Mouse (Mus musculus) thymus, adult 2 months (tissue): ENCODE results near the gene Tpm1. TPM values are rescaled to one million over a fixed set of nuclear protein-coding genes. Genes with fewer than 3 reads are reported as not detected.

Experiments used
- DNase-seq: peaks from one replicate; pipeline ENCODE4 v3.0.0; 2021
- H3K27ac ChIP-seq: fragments of 200-500 bp; 2 replicates; pipeline ENCODE4 v1.5.1; 2012; ENCODE audit warnings: low read length, control low read depth; ENCODE audit not compliant: control insufficient read depth, insufficient read depth
- H3K27me3 ChIP-seq: fragments of 200-500 bp; 2 replicates; pipeline ENCODE4 v1.6.1; 2012; ENCODE audit warnings: mild to moderate bottlenecking, low read length, moderate library complexity, mixed read lengths; ENCODE audit not compliant: control insufficient read depth, insufficient read depth
- H3K36me3 ChIP-seq: fragments of 200-500 bp; 2 replicates; pipeline ENCODE4 v1.6.1; 2012; ENCODE audit warnings: mild to moderate bottlenecking, low read length, moderate library complexity; ENCODE audit not compliant: control insufficient read depth, insufficient read depth
- H3K4me1 ChIP-seq: fragments of 200-500 bp; replicated peaks from 2 replicates; pipeline ENCODE4 v1.6.1; 2012; ENCODE audit warnings: low read length; ENCODE audit not compliant: control insufficient read depth, insufficient read depth
- H3K4me3 ChIP-seq: fragments of 200-500 bp; 2 replicates; pipeline ENCODE4 v1.5.1; 2012; ENCODE audit warnings: mild to moderate bottlenecking, low read length, control low read depth, moderate library complexity; ENCODE audit not compliant: control insufficient read depth, insufficient read depth
- CTCF ChIP-seq: fragments of 200-500 bp; IDR thresholded peaks from 2 replicates; pipeline ENCODE4 v1.5.1; 2012; ENCODE audit warnings: mild to moderate bottlenecking, control low read depth, low read length, moderate library complexity, borderline replicate concordance; ENCODE audit not compliant: control insufficient read depth, poor library complexity, insufficient read depth; ENCODE audit errors: extremely low read depth
- POLR2A ChIP-seq: fragments of 200-500 bp; IDR thresholded peaks from 2 replicates; pipeline ENCODE4 v1.6.1; 2012; ENCODE audit warnings: mild to moderate bottlenecking, low read length, control low read depth, moderate library complexity; ENCODE audit not compliant: control insufficient read depth, poor library complexity, insufficient read depth; ENCODE audit errors: extremely low read depth
- WGBS: fragments of 180-500 bp; shearing (Covaris S2); methylation state at CpG from one replicate; pipeline ENCODE4 v1.1.7; 2018; 5-methylcytosine and 5-hydroxymethylcytosine counted together
- polyA plus RNA-seq: library from polyadenylated mRNA; depleted of rRNA; stranded (reverse); fragments of >200 nt; gene quantifications from 2 replicates; pipeline ENCODE4 v1.2.3, GENCODE M21; 2012

Tpm1 gene
- polyA plus RNA-seq, 1 experiment = 237 TPM

GRCm38 (mm10) chr9:67043231-67044199 is 5.7 kb downstream of the Tpm1 start:
- Histone ChIP-seq H3K36me3 (no peaks in the 10 kb centered on the region), H3K27me3 (peaks cover 8% of the 10 kb centered on the region; the same call in 1 of the 2 replicates), H3K4me3 (peak overlapping the region; percentile 66), H3K27ac (peak overlapping the region; percentile 18), H3K4me1 (peaks cover under 1% of the 10 kb centered on the region; the same call in 1 of the 2 replicates)
- DNase-seq = peak; percentile 99
- TF ChIP-seq CTCF = peak; percentile 96
- TF ChIP-seq POLR2A = no peak; the same call in 1 of the 2 replicates
- WGBS = under 1% methylated on average over 72 of the region's 73 CpGs

- no peak for DNase-seq
- peak overlapping the region; percentile 66; the same call in 1 of the 2 replicates for H3K4me3 ChIP-seq
- H3K36me3 ChIP-seq = no peaks in the 10 kb centered on the region
- WGBS = 32% methylated on average over 6 of the region's 6 CpGs
- no peak overlapping the region; the same call in 1 of the 2 replicates for H3K27ac ChIP-seq
- H3K27me3 ChIP-seq = peaks cover 2% of the 10 kb centered on the region; the same call in 1 of the 2 replicates
- H3K4me1 ChIP-seq = no peaks in the 10 kb centered on the region; the same call in 1 of the 2 replicates
- TF ChIP-seq CTCF = no peak
- no peak for TF ChIP-seq POLR2A
Observed at GRCm38 (mm10) chr9:67042813-67043207, 6.4 kb downstream of the Tpm1 start.

DNA sequence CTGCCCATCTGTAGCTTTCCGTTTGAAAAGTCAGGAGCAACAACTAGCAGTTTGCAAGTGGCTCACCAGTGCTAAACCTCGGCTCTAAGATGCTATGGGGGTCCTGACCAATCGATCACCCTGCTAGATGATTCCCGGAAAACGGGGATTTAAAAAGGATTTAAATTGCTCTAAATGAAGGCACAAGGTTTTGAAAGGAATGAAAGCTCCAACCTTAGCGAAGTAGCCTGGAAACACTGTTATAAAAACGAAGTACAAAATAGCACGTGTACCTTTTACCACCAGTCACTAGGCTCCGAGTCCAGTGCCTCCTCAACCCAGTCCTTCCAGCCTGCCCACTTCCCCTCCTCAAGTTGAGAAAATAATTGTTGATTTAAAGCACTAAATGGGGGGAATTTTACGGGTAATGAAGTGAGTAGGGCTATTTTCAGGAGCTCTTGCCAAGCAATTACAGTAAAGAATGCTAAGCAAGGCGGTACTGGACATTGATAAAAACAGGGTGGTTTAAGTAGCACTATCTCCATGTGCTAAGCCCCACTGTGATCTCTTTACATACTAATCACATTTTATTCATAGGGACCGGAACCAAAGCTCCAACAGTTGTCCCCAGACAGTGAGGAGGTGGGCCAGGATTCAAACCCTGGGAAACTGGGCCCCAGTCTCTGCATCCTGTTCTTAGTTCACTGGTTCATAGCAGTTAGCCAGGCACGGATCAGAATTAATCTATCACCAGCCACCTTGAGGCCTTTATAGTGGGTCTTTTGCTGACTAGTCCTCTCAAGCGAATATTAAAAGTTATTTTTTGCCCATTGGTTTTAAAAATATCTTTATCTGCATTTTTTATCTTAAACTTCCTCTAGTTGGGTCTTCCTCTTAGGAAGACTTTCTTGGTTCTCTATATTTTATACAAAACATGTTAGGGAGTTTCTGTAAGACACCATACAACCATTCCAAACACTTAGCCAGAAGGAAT is 7.1 kb downstream of the Tpm1 start:
- Histone ChIP-seq H3K4me1 (no peaks in the 10 kb centered on the region; the same call in 1 of the 2 replicates), H3K4me3 (no peak overlapping the region), H3K27me3 (no peaks in the 10 kb centered on the region; the same call in 1 of the 2 replicates), H3K36me3 (no peaks in the 10 kb centered on the region), H3K27ac (no peak overlapping the region)
- TF ChIP-seq POLR2A (no peak), CTCF (no peak)
- 81% methylated on average over 14 of the region's 14 CpGs for WGBS
- no peak for DNase-seq

- Histone ChIP-seq H3K4me3 (no peak overlapping the region), H3K36me3 (no peaks in the 10 kb centered on the region), H3K27me3 (no peaks in the 10 kb centered on the region), H3K4me1 (peaks cover under 1% of the 10 kb centered on the region; the same call in 1 of the 2 replicates), H3K27ac (no peak overlapping the region)
- DNase-seq = no peak
- WGBS = 83% methylated on average over 4 of the region's 4 CpGs
- TF ChIP-seq CTCF = no peak
- no peak for TF ChIP-seq POLR2A
Observed at GRCm38 (mm10) chr9:67040963-67041839, 8.0 kb downstream of the Tpm1 start.

DNA sequence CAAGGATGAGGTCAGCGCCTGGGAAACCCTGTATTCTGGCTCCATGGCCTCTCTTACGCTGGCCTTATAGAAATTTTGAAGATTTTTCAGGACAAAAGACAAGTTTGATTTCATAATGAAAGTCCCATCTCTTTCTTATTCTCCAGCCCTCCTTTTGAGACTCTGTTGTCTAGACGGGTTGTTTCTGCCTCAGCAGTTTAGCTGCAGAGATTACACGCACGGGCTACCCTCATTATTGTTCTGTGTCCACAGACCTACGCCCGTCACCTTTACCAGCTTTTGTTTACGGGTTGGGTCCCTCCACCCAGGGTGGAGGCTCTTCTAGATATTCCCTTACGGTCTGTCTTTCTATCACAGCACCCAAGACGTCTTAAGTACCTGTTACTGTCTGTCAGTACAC is 9.3 kb downstream of the Tpm1 start:
- Histone ChIP-seq H3K27ac (no peak overlapping the region), H3K27me3 (no peaks in the 10 kb centered on the region), H3K4me1 (peaks cover 6% of the 10 kb centered on the region; the same call in 1 of the 2 replicates), H3K36me3 (peaks cover 13% of the 10 kb centered on the region), H3K4me3 (no peak overlapping the region)
- DNase-seq = no peak
- TF ChIP-seq POLR2A = no peak
- TF ChIP-seq CTCF = no peak
- 96% methylated on average over 10 of the region's 10 CpGs for WGBS
